Mouse (Mus musculus): ENCODE data around the gene Lrrc52. TPM values are rescaled to one million over a fixed set of nuclear protein-coding genes. Genes with fewer than 3 reads are reported as not detected.

Gene Lrrc52
- polyA plus RNA-seq, 1 experiment = not detected

DNA sequence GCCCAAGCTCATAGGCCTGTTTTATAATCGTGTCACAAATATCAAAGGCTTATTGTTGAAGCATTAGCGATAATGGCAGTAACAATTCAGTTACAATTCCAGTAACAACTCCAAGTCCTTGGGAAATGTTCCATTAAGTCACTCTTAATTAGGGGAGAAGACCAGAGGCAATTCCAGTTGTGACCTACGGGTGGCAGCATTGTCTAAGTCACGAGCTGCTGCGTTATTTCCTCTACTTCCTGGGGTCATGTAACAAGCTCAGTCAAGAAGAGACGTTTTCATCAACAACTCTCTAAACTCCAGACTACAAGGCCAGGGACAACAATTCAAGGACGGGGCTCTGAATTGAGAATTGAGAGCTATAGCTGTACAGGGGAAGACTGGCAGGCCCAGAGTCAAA, 51.7 kb downstream of the Lrrc52 start:
- H3K27ac ChIP-seq (ENCODE audit: insufficient read depth, low read length) = no peak overlapping the region
- no peak overlapping the region for H3K4me3 ChIP-seq (ENCODE audit: insufficient read depth, low read length)
- peak; percentile 99 for TF ChIP-seq CTCF (IDR thresholded peaks at IDR 0.05; ENCODE audit: extremely low read depth, insufficient read depth, low read length)
- no peak for TF ChIP-seq POLR2A (IDR thresholded peaks at IDR 0.05; ENCODE audit: extremely low read depth, insufficient read depth, low read length)
- H3K4me1 ChIP-seq (ENCODE audit: control insufficient read depth, insufficient read depth, low read length) = no peaks in the 10 kb centered on the region

DNA sequence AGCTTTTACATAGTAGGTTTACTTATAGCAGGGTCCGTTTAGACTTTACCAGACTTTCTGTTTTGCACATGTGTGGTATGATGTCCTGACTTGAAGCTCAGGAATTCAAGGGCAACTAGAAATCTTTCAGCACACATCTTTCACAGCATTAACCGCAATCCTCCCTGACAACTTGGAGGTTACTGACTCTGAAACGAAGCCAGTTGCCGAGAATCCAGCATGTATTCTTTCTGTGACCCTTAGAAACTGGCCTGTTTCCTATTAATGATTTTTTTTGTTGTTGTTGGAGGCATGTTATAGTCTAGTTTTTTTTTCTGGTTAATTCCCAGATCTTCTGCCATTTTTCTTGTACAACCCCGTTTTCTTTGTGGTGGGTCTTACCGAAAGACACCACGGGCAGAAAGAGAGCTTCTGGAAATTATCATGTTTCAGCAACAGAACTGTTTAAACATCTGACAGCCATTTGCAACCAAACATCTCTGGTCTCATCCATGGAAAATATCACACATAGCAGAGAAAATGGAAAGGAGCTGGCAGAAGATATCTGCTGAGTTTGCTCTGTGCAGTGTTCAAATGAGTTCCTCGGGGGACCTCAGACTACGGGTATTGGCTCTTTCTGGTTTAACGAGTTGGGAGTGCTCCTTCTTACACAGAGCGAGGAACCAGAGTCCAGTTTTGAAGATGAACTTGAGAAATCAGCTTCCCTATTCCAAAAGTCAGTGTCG, 54.4 kb downstream of the Lrrc52 start:
- no peak for TF ChIP-seq POLR2A (IDR thresholded peaks at IDR 0.05; ENCODE audit: extremely low read depth, insufficient read depth, low read length)
- TF ChIP-seq CTCF (IDR thresholded peaks at IDR 0.05; ENCODE audit: extremely low read depth, insufficient read depth, low read length) = no peak
- Histone ChIP-seq H3K27ac (ENCODE audit: insufficient read depth, low read length) (no peak overlapping the region), H3K4me1 (ENCODE audit: control insufficient read depth, insufficient read depth, low read length) (no peaks in the 10 kb centered on the region), H3K4me3 (ENCODE audit: insufficient read depth, low read length) (no peak overlapping the region)

DNA sequence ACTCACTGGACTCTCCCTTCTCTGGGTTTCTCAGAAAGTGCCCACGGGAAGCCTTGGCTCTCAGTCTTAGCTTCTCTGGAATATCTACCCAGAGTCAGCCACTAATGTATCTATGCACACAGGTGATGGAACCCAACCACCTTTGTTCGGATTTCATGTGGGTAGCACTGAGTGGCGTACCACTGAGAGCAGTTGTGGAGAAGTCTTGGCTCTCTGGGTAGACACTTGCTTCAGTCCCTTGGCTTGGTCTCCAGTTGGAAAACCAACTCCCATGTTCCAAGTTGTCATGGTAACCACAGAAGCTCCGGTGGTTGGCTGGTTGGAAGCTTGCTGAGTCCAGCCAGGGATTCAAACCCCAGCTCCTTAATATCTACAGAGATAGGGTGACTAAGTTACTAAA, 57.0 kb downstream of the Lrrc52 start:
- Histone ChIP-seq H3K27ac (ENCODE audit: insufficient read depth, low read length) (no peak overlapping the region), H3K4me1 (ENCODE audit: control insufficient read depth, insufficient read depth, low read length) (no peaks in the 10 kb centered on the region), H3K4me3 (ENCODE audit: insufficient read depth, low read length) (no peak overlapping the region)
- no peak for TF ChIP-seq CTCF (IDR thresholded peaks at IDR 0.05; ENCODE audit: extremely low read depth, insufficient read depth, low read length)
- no peak for TF ChIP-seq POLR2A (IDR thresholded peaks at IDR 0.05; ENCODE audit: extremely low read depth, insufficient read depth, low read length)

DNA sequence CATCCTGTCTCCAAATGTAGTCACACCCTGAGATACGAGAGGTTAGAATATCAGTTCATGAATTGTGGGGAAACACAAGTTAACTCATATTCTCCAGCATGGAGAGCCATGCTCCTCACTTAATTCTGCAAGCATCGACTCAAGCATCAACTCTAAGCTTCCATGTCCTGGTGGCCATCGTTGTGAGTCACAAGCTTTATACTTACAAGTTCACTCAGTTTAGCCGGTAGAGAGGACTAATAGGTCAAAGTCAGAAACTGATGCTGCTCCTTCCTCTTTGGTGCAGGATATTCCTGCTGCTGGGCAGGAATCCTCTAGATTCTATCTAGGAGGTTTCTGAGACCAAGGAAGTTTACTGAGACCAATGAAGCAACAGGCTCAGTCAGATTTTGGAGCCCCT, 61.3 kb downstream of the Lrrc52 start:
- Histone ChIP-seq H3K27ac (ENCODE audit: insufficient read depth, low read length) (no peak overlapping the region), H3K4me1 (ENCODE audit: control insufficient read depth, insufficient read depth, low read length) (no peaks in the 10 kb centered on the region), H3K4me3 (ENCODE audit: insufficient read depth, low read length) (no peak overlapping the region)
- TF ChIP-seq CTCF (IDR thresholded peaks at IDR 0.05; ENCODE audit: extremely low read depth, insufficient read depth, low read length) = no peak
- TF ChIP-seq POLR2A (IDR thresholded peaks at IDR 0.05; ENCODE audit: extremely low read depth, insufficient read depth, low read length) = no peak

Other genes starting within 250 kb of the Lrrc52 start
- 19.7 and 20.5 TPM in 2 replicates for gene Uck2, start 181.5 kb downstream of the Lrrc52 start, polyA plus RNA-seq (2012; rRNA removed)
- 61.4 and 70.4 TPM in 2 replicates for gene Tmco1, start 158.4 kb downstream of the Lrrc52 start, polyA plus RNA-seq (2012; rRNA removed)
- 32.6 and 33.4 TPM in 2 replicates for gene Aldh9a1, start 116.8 kb downstream of the Lrrc52 start, polyA plus RNA-seq (2012; rRNA removed)
- 209 and 231 TPM in 2 replicates for gene Mgst3, start 72.9 kb downstream of the Lrrc52 start, polyA plus RNA-seq (2012; rRNA removed)
- 1.7 and 12.9 TPM in 2 replicates for gene Rxrg, start 131.6 kb upstream of the Lrrc52 start, polyA plus RNA-seq (2012; rRNA removed)
- gene Lmx1a, start 222.5 kb upstream of the Lrrc52 start, polyA plus RNA-seq (2012; rRNA removed) = 0.02 TPM in 2 replicates

All from cortical plate, adult 2 months (tissue).